Mouse (Mus musculus): ENCODE results near the gene Gpr19.

- TF ChIP-seq POLR2A (IDR thresholded peaks at IDR 0.05; ENCODE audit: borderline replicate concordance, low read depth, low read length) = no peak
- no peak for TF ChIP-seq CTCF (IDR thresholded peaks at IDR 0.05; ENCODE audit: low read depth, low read length)
Measured at GRCm38 (mm10) chr6:134872236-134872635, 26.1 kb downstream of the Gpr19 start.

Measured in bone marrow macrophage, adult 2 months (primary cell).